ENCODE assay signal across 14 mouse cellular contexts in genomic region chr17:86776538-86776937, GRCm38 (mm10). TPM values are rescaled to one million over a fixed set of nuclear protein-coding genes. Genes with fewer than 3 reads are reported as not detected.
DNase-seq lines count a peak whose midpoint lies in the region; ATAC-seq and TF ChIP-seq lines count a peak whose summit lies in the region.
"Had no signal": no experiment of that assay in that cellular context is flagged by ENCODE, and none has a peak within 500 bp of the region (broad histone marks: within the 10 kb centered on the region; RNA-seq: fewer than 3 reads in every experiment).

No protein-coding gene starts in this region.

- H3K9ac ChIP-seq in heart, adult 2 months (ENCODE audit: low read depth, low read length), result no peak overlapping the region
- H3K9ac ChIP-seq in heart, embryonic 11.5 days (ENCODE audit: low read depth, low read length), result no peak overlapping the region
- H3K9ac ChIP-seq in liver, postnatal 0 days (replicated peaks), result no peak overlapping the region
- no peak overlapping the region for H3K9ac ChIP-seq in forebrain, embryonic 13.5 days
- H3K9ac ChIP-seq: forebrain, postnatal 0 days; limb, embryonic 12.5 days had no signal

- no peak overlapping the region for H3K4me3 ChIP-seq in heart, adult 2 months
- no peak overlapping the region for H3K4me3 ChIP-seq in heart, embryonic 11.5 days (ENCODE audit: low read depth, low read length)
- no peak overlapping the region for H3K4me3 ChIP-seq in liver, postnatal 0 days (ENCODE audit: low read depth, low read length)
- no peak overlapping the region for H3K4me3 ChIP-seq in forebrain, embryonic 13.5 days
- H3K4me3 ChIP-seq: hindbrain, embryonic 10.5 days; limb, embryonic 12.5 days had no signal

- DNase-seq in heart, adult 2 months, result peak in 1 of 2 experiments; percentile 39
- DNase-seq in lung, adult 18-20 months, result peak; percentile 80 to 89
- no peak for DNase-seq in lung, postnatal 14 days
- DNase-seq in liver, postnatal 0 days, result peak; percentile 83
- no peak for DNase-seq in frontal cortex, postnatal 14 days (ENCODE audit: low spot score in 2 of 2)
- DNase-seq: cerebellum, postnatal 10 days; forebrain, postnatal 0 days; gastrocnemius, postnatal 14 days; midbrain, embryonic 14.5 days had no signal

- WGBS in heart, adult 2 months, result 47% methylated on average over 12 of the region's 12 CpGs
- WGBS in heart, embryonic 11.5 days (ENCODE audit: insufficient replicate concordance), result 77% methylated on average over 12 of the region's 12 CpGs
- WGBS in liver, postnatal 0 days (ENCODE audit: insufficient replicate concordance), result 62% methylated on average over 12 of the region's 12 CpGs
- WGBS in forebrain, embryonic 13.5 days, result 90% methylated on average over 12 of the region's 12 CpGs

- H3K4me2 ChIP-seq in heart, embryonic 11.5 days, result no peak overlapping the region
- no peak overlapping the region for H3K4me2 ChIP-seq in liver, postnatal 0 days (ENCODE audit: low read depth, low read length)
- no peak overlapping the region for H3K4me2 ChIP-seq in forebrain, embryonic 13.5 days
- H3K4me2 ChIP-seq: limb, embryonic 12.5 days had no signal

- H3K27ac ChIP-seq in heart, adult 2 months, result peak overlapping the region; percentile 45; the same call in 1 of the 2 replicates
- H3K27ac ChIP-seq in heart, embryonic 11.5 days (ENCODE audit: low read depth, low read length), result no peak overlapping the region
- H3K27ac ChIP-seq in liver, postnatal 0 days (ENCODE audit: low read depth), result peak overlapping the region; percentile 56
- H3K27ac ChIP-seq in forebrain, embryonic 13.5 days, result no peak overlapping the region
- H3K27ac ChIP-seq: hindbrain, embryonic 10.5 days; limb, embryonic 12.5 days had no signal

- H3K9me3 ChIP-seq in heart, embryonic 11.5 days (replicated peaks; ENCODE audit: control insufficient read depth, low read length), result no peaks in the 10 kb centered on the region
- no peaks in the 10 kb centered on the region for H3K9me3 ChIP-seq in liver, postnatal 0 days (ENCODE audit: low read length)
- H3K9me3 ChIP-seq in forebrain, embryonic 13.5 days (replicated peaks), result no peaks in the 10 kb centered on the region
- H3K9me3 ChIP-seq: hindbrain, embryonic 10.5 days; limb, embryonic 12.5 days had no signal

- H3K27me3 ChIP-seq in heart, adult 2 months (ENCODE audit: control insufficient read depth, insufficient read depth, low read length), result no peaks in the 10 kb centered on the region
- H3K27me3 ChIP-seq in heart, embryonic 11.5 days (ENCODE audit: control insufficient read depth, insufficient read depth, low read length), result no peaks in the 10 kb centered on the region
- no peaks in the 10 kb centered on the region for H3K27me3 ChIP-seq in liver, postnatal 0 days (ENCODE audit: insufficient read depth, low read length)
- no peaks in the 10 kb centered on the region for H3K27me3 ChIP-seq in forebrain, embryonic 13.5 days
- H3K27me3 ChIP-seq: limb, embryonic 12.5 days had no signal

- peak; percentile 46; the same call in 1 of the 2 replicates for TF ChIP-seq POLR2A in heart, adult 2 months (IDR thresholded peaks at IDR 0.05; ENCODE audit: insufficient read depth, low read depth, low read length)

- peaks cover 9% of the 10 kb centered on the region for H3K79me2 ChIP-seq in heart, adult 2 months (replicated peaks; ENCODE audit: control insufficient read depth, insufficient read depth, low read length)

- no peak for ATAC-seq in heart, embryonic 11.5 days (replicated peaks; ENCODE audit: insufficient number of reproducible peaks, low FRiP score, low TSS enrichment)
- ATAC-seq in liver, postnatal 0 days, result peak; percentile 84
- no peak for ATAC-seq in inflammation-experienced regulatory T-cells, adult 6 months
- no peak for ATAC-seq in forebrain, embryonic 13.5 days
- ATAC-seq: forebrain, postnatal 0 days had no signal

- TF ChIP-seq EP300 in heart, adult 2 months (IDR thresholded peaks at IDR 0.05; ENCODE audit: insufficient read depth, low read depth, low read length), result peak; percentile 85
- TF ChIP-seq EP300 in liver, postnatal 0 days (IDR thresholded peaks at IDR 0.05; ENCODE audit: low read depth), result peak; percentile 60

- peaks cover 44% of the 10 kb centered on the region for H3K4me1 ChIP-seq in heart, adult 2 months (ENCODE audit: control insufficient read depth, insufficient read depth, low read length)
- peaks cover 10% of the 10 kb centered on the region for H3K4me1 ChIP-seq in heart, embryonic 11.5 days (ENCODE audit: control insufficient read depth, insufficient read depth, low read length)
- peaks cover 6% of the 10 kb centered on the region; the same call in 1 of the 2 replicates for H3K4me1 ChIP-seq in liver, postnatal 0 days (ENCODE audit: insufficient read depth)
- H3K4me1 ChIP-seq in forebrain, embryonic 13.5 days, result no peaks in the 10 kb centered on the region
- H3K4me1 ChIP-seq: hindbrain, embryonic 10.5 days had no signal

- intact Hi-C loops in heart, adult 2 months (cut with DNase I), result no loop called here

- H3K36me3 ChIP-seq in heart, adult 2 months (ENCODE audit: control insufficient read depth, insufficient read depth, low read length), result peaks cover 52% of the 10 kb centered on the region
- no peaks in the 10 kb centered on the region for H3K36me3 ChIP-seq in heart, embryonic 11.5 days (ENCODE audit: control insufficient read depth, insufficient read depth, low read length)
- 0 out of 2 replicates have a peak, but pooled peaks cover 2% of the 10 kb centered on the region for H3K36me3 ChIP-seq in liver, postnatal 0 days (replicated peaks; ENCODE audit: insufficient read depth, low read length)
- no peaks in the 10 kb centered on the region for H3K36me3 ChIP-seq in forebrain, embryonic 13.5 days (ENCODE audit: poor library complexity, severe bottlenecking)
- H3K36me3 ChIP-seq: hindbrain, embryonic 10.5 days; limb, embryonic 12.5 days had no signal

- no peak for TF ChIP-seq CTCF in heart, adult 2 months (IDR thresholded peaks at IDR 0.05)
- TF ChIP-seq CTCF in liver, postnatal 0 days (IDR thresholded peaks at IDR 0.05; ENCODE audit: low read depth), result no peak

RNA-seq across cellular contexts. Expression of gene Epas1, which starts 23.0 kb away (rescaled TPM):
- 100 to 1,000 TPM; 244 to 277 TPM for total RNA-seq in heart, adult 2 months (2021)
- polyA plus RNA-seq in heart, adult 2 months (2012; rRNA removed), result 115 and 119 TPM in 2 replicates
- polyA plus RNA-seq in heart, embryonic 11.5 days (2014; fragmentation: Nextera tagmentation; extraction: Ambion mirVana), result 11.5 and 14.8 TPM in 2 replicates
- 7.5 and 8.2 TPM in 2 replicates for polyA plus RNA-seq in liver, postnatal 0 days (2015; fragmentation: Nextera tagmentation; extraction: Ambion mirVana)
- 1 to 10 TPM; 2.8 to 5.3 (median 3.6) TPM for polyA plus RNA-seq in inflammation-experienced regulatory T-cells, adult 6 months (2017; shearing (Covaris generic))
- 3.2 and 3.5 TPM in 2 replicates for polyA plus RNA-seq in forebrain, embryonic 13.5 days (2015; fragmentation: Nextera tagmentation; extraction: Ambion mirVana)

Comparison
In these comparisons a context has a peak if more than half of its experiments do, and no peak if none do; other contexts are left out.
1. DNase-seq: peak in lung, adult 18-20 months (2 of 2) and liver, postnatal 0 days (single experiment); none in lung, postnatal 14 days (single experiment) and frontal cortex, postnatal 14 days (0 of 2).
2. H3K27ac ChIP-seq: peak in heart, adult 2 months (single experiment) and liver, postnatal 0 days (single experiment); none in heart, embryonic 11.5 days (single experiment) and forebrain, embryonic 13.5 days (single experiment).